Mouse (Mus musculus) A20 (cell line): Measurements from ENCODE around the gene Nop53.

Source experiments
- DNase-seq: peaks from one replicate; pipeline ENCODE4 v3.0.0-alpha.2; 2011; ENCODE audit warnings: low read depth, low spot score

Nop53 gene

DNA sequence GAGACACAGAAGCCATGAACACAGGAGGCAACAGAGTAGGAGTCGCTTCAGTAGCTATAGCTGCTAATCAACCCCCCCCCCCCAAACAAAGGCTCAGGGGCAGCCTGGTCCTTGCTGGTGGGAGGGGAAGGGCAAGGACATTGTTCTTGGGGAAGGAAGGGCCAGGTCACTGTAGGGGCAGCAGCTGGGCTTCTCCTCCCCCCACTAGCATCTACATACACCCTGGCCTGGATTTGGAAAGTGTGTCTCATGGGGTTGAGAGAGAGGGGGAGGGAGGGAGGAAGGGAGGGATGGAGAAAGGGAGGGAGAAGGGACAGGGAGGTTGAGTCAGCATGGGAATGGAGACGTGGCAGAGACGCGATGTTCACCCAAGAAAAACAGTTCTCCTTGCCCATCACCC, 14.8 kb upstream of the Nop53 start:
- DNase-seq: no peak

DNA sequence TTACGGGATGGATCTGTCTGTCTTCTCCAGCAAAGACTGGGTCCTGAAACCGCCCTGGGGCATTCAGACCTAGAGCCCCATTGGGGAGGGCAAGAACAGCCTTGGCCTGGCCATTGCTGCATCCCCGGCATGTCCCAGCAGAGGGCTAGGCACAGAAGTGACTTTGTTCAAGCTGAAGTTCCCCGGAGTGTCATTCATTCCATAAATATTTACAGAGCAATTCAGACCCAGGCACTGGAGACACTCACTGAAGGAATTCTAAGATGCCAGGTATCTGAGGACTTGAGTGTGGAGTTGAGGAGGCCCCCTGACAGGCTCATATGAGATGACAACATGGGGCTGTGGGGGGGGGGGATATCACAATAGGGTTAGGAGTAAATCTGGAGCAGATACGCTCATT, 10.3 kb upstream of the Nop53 start:
- no peak for DNase-seq

DNA sequence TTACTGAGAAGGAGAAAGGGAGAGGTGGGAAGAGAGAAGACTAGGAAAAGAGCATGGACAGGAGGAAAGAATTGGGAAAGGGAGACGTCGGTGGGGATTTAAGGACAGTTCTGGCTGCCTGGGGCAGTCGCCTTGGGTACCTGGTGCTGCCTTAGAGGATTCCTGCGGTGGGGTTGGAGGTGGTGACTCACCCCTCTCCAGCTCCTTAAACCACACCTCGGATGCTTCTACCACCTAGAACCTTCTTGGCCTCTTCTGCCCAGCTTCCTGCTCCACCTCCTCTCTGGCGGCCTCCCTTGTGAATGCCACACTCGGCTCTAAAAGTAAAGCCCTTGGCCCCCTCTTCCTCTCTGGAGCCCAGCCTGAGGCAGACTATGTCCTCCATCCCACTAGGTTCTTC, 9.6 kb upstream of the Nop53 start:
- no peak for DNase-seq

GRCm38 (mm10) chr7:15954978-15955443, 9.1 kb upstream of the Nop53 start:
- no peak for DNase-seq

GRCm38 (mm10) chr7:15954436-15954835, 8.6 kb upstream of the Nop53 start:
- DNase-seq: no peak

GRCm38 (mm10) chr7:15953307-15954074, 7.6 kb upstream of the Nop53 start:
- DNase-seq: peak; percentile 50

DNA sequence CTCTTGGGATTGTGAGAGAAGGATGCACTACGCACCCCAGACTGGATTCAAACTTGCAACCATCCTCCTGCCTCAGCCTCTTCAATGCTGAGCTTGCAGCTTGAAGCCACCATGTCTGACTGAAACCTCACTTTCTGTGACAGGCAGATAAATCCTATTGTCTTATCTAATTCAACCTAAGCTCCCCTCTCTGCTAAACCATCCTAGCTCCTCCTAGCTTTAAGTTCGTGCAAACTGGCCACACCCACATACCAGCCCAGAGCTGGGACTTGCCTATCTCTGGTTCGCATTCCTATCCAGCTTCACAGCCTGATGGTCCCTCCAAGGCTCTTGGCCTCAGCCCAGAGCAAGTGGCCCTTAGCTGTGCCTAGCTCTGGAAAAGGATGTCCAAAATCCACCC, 6.5 kb upstream of the Nop53 start:
- DNase-seq: no peak

DNA sequence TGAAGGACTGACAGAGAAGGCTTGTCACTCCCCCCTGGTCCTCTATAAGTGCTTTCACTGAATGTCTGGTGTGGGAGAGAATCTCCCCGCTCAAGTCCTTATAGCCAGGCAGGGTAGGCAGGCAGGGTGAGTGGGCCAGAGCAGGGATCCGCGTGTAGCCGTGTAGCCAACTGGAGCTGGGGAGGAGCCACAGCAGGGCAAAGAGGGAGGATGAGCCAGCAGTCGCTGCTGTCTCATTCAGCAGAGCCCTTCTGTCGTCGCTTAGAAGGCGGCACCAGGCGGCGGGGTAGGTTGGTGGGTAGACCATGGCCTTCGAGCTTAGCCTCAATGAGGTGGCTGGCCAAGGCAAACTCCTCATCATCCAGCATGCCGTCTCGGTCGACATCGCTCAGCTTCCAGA, 4.1 kb upstream of the Nop53 start:
- no peak for DNase-seq

DNA sequence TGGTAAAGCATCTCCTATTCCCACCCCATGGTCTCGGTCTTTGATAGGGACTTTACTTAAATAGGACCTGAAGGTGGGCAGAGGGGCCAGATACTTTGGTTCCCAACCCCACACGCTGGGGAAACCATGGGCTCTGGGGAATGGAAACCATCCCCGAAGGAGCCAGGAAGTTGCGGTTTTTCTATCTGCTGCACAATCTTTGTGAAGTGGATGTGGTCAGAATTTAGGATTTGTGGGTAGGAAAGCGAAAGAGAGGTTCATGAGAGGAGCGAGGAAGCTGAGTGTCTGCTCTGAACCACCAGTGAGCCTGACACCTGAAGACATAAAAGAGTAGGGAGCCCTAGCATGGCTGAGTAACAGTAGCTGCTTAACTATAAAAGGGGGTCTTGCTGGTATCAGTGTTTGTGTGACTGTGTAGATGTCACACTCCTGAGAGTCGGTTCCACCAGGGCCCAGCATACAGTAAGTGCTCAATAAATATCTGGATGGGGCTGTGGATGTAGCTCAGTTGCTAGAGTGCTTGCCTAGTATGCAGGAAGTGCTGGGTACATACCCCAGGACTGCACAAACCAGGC, 3.4 kb upstream of the Nop53 start:
- no peak for DNase-seq

DNA sequence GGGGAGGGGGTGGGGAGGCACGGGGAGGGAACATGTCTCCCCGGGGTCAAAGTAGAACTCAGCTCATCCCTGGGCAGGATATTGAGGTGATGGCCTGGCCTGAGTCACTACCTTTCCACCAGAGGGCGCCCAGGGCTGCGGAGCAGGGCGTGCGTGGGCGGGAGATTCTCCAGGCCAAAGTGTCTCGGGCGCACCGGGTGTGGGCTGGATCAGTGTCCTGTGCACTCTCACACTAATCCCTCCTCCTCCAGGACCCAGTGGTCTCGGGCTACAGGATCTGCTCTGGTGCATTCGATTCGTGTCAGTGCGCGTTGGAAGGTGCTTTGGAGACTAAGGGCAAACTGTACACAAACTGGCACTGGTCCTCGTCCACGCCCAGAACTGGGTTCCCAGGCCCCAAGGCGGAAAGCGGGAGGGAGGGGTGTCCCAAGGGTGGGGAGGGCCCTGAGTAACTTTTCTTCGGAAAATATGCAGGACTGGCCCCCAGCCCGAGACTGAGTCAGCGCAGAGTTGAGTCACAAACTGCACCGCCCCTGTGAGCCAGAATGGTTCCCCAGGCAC, 2.6 kb upstream of the Nop53 start:
- peak; percentile 82 for DNase-seq

DNA sequence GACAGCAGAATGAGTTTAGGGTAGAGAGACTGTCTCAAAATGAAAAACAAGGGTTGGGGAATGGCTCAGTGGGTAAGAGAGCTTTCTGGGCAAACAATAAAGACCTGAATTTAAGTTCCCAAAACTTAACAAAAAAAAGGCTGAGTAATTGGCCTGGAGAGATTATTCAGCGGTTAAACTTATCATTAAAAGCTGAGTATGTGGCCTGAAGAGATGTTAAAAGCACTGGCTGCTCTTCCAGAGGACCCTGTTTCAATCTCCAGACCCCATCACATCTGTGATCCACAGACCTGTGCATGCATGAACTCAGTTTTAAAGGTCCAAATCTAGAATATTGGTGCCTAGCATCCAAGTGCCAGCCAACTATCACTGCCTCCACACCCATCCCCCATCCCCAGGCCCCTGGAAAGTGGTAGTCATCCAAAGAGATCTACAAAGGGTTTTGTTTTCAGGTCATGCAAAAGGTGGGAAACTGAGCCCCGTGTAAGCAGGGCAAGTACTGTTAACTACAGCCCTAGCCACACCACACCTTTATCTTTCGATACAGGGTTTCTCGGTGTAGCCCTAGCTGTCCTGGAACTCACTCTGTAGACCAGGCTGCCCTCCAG, 1.9 kb upstream of the Nop53 start:
- DNase-seq: no peak

- no peak for DNase-seq
Observed at GRCm38 (mm10) chr7:15945211-15945610, 663 bp downstream of the Nop53 start.

DNA sequence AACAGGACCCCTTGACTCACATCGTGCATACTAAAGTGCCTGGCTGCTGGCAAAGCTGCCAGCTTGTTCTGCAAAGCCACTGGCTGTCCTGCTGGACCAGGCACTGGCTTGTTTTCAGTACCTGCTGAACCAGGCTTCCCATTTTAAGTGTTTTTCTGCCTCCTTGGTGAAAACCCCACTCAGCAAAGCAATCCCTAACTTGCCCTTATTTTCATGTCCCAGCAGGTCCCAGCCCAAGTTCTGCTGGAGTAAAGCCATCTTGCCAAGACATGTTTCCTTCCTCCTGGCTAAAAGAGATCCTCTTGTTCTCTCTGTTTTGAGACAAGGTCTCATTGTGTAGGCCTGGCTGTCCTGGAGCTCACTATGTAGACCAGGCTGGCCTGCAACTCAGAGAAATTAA, 1.6 kb downstream of the Nop53 start:
- no peak for DNase-seq

GRCm38 (mm10) chr7:15938621-15939020, 7.3 kb downstream of the Nop53 start:
- no peak for DNase-seq

DNA sequence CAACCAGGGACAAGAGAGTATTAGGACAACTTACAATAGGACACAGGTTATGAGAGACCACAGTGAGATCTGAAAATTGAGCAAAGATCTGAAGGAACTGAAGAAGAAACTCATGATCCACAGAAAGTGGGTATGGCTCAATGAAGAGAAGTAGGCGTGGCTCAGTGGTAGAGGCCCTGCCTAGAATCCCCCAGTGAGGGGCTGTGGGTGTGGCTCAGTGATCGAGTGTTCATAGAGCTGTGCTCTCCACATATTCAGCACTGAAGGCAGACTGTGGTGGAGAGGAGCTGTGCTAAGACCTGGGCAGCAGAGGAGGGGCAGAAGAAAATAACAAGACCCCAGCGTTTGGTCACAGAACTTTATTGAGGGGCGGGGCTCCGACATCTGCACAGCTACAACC, 8.4 kb downstream of the Nop53 start:
- no peak for DNase-seq

- no peak for DNase-seq
Observed at GRCm38 (mm10) chr7:15933437-15934359, 12.2 kb downstream of the Nop53 start.

- no peak for DNase-seq
Observed at GRCm38 (mm10) chr7:15931635-15932034, 14.2 kb downstream of the Nop53 start.

GRCm38 (mm10) chr7:15930543-15930942, 15.3 kb downstream of the Nop53 start:
- DNase-seq: peak; percentile 41

- peak; percentile 74 for DNase-seq
Observed at GRCm38 (mm10) chr7:15929910-15930309, 16.0 kb downstream of the Nop53 start.

DNA sequence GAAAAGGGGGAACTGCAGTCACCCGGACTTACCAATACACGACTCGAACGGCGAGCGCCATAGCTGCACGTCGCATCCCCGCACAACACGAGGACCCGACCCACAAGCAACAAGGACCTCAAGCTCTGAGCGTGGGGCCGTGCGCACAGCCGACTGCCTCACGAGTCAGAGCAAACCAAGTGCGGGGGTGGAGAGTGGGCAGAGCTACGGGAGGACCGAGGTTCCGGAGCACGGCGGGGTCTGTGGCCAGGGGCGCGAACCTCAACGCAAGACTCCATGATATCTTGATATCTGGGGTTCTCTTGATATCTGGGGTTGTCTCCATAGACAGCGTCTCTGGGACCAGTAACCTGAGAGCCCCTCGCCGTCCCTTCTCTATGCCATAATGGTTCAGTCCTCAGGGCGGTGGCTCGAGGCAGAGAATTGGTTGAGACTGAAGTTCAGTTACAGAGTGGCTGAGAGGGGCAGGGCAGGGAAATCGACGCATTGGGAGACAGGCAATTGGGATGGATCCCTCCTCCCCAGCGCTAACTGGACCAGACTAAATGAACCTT, 23.6 kb downstream of the Nop53 start, which contains the start of gene Selenow:
Selenow (minus strand) TSS at position 183 of the 554 bp plus-strand sequence.
- peak; percentile 97 for DNase-seq

DNA sequence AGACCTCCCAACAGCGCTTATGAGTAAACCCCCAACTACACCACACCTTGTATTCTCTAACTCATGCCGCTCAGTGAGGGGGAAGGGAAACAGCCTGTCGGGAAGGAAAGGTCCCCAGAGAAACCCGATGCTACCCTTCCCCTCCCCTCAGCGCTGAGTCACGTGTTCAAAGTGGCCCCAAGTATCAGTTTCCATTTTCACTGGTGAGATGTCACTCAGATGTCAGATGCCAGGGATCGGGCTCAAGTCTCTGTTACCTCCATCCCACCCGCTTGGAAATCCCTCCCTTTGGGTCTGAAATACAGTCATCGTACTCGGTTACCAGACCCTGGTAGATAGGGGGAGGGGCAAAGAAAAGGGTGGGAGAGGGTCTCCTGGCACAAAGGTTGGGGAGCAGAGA, 24.1 kb downstream of the Nop53 start:
- peak; percentile 76 for DNase-seq
